ENCODE assay signal across 1 mouse cellular context in genomic region chr11:115692800-115693199, GRCm38 (mm10).
TF ChIP-seq lines count a peak whose summit lies in the region.

No protein-coding gene starts in this region.

TF ChIP-seq in CH12.LX, 34 proteins besides CTCF, POLR2A, EP300 and RAD21 (continued from another document):
- peak; percentile 95 for TF ChIP-seq MXI1 (IDR thresholded peaks at IDR 0.05; ENCODE audit: low read depth, low read length)
